Mouse (Mus musculus): ENCODE data around the gene Zfp62. TPM values are rescaled to one million over a fixed set of nuclear protein-coding genes. Genes with fewer than 3 reads are reported as not detected.
"Not testable (repeated sequence)": the region's sequence is repeated elsewhere in the genome, so short reads cannot be mapped to it uniquely, and the experiment has no call there.

Gene Zfp62
- polyA plus RNA-seq, 1 experiment: 14.4 TPM

DNA sequence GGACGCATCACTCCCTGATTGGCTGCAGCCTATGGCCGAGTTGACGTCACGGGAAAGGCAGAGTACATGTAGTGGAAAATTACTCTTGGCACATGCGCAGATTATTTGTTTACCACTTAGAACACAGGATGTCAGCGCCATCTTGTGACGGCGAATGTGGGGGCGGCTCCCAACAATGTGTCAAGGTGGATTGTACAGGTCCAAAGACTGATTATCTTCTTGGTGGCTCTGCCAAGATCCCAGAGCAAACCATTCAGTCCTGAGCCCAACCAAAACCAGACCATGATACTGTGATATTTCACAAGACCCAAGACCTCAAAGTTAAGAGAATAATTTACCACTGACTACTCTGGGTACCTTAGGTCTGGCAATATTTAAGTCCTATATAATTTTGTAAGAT is 8.3 kb upstream of the Zfp62 start:
- H3K4me3 ChIP-seq (ENCODE audit: insufficient read depth, low read depth, low read length): not testable (repeated sequence)
- peak overlapping the region; percentile 69 for H3K27ac ChIP-seq (replicated peaks; ENCODE audit: low read depth, low read length)

DNA sequence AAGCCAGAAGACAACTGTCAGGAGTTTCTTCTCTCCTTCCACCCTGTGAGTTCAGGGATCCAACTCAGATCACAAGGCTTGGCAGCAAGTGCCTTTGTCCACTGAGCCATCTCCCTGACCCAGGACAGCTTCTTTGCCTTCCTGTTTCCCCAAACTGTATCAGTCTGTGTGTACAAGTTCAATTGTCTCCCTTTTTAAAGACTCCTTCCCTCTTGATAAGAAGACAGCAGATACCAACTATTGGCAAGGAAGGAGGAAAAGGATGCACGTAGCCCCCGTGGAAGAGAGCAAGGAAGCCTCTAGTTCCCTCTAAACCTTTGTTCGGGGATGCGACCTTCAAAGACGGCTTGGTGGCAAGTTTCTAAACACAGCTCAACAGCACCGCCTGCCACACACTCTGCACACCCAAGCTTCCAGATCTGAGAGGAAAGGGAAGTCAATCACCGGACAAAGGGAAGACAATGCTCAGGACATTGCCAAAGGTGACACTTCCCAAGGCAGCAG is 7.2 kb upstream of the Zfp62 start:
- Histone ChIP-seq H3K4me3 (ENCODE audit: insufficient read depth, low read depth, low read length) (no peak overlapping the region; the same call in 1 of the 2 replicates), H3K27ac (replicated peaks; ENCODE audit: low read depth, low read length) (peak overlapping the region; percentile 96), H3K4me1 (ENCODE audit: control insufficient read depth, insufficient read depth, insufficient read length, low read length) (peaks cover 3% of the 10 kb centered on the region; the same call in 1 of the 2 replicates)

More for the DNA sequence above, 8.3 kb upstream of the Zfp62 start:
- H3K4me1 ChIP-seq (ENCODE audit: control insufficient read depth, insufficient read depth, insufficient read length, low read length): not testable (repeated sequence)

DNA sequence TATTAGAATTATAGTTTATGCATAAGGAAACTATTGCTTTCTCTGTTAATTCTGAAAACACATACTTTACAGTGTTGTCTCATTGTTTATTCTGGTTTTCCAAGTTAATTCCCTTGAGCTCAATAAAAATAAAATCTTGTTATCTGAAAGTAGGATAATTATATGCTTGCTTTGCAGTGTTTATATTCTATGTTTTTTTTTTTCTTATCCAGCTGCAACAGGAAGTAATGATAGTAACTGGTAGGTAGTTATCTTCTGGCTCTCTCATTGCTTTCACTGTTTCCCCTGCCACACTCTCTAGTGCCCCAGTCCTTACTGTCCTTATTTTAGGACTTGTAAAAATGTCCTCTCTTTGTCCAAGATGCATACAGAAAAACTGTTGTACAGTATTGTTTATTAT is 2.4 kb upstream of the Zfp62 start:
- no peak overlapping the region for H3K27ac ChIP-seq (replicated peaks; ENCODE audit: low read depth, low read length)
- no peak overlapping the region for H3K4me3 ChIP-seq (ENCODE audit: insufficient read depth, low read depth, low read length)
- peaks cover 8% of the 10 kb centered on the region; the same call in 1 of the 2 replicates for H3K4me1 ChIP-seq (ENCODE audit: control insufficient read depth, insufficient read depth, insufficient read length, low read length)

DNA sequence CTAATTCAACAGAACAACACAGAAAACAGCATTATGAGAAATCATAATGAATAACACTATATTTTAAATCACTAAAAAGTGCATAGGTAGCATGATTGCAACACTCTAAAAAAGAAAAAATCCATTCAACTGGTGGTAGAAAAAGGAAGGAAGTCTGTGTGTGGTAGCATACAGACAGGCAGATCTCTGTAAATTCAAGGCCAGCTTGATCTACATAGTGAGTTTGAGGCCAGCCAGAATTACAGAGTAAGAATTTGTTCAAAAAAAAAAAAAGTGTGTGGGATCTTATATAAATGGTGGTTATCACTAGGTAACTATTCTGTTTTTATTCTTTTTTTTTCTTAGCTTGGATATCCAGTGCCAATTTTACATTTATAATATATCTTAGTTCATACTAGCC is 1.9 kb upstream of the Zfp62 start:
- Histone ChIP-seq H3K27ac (replicated peaks; ENCODE audit: low read depth, low read length) (no peak overlapping the region), H3K4me3 (ENCODE audit: insufficient read depth, low read depth, low read length) (no peak overlapping the region), H3K4me1 (ENCODE audit: control insufficient read depth, insufficient read depth, insufficient read length, low read length) (peaks cover 8% of the 10 kb centered on the region; the same call in 1 of the 2 replicates)

DNA sequence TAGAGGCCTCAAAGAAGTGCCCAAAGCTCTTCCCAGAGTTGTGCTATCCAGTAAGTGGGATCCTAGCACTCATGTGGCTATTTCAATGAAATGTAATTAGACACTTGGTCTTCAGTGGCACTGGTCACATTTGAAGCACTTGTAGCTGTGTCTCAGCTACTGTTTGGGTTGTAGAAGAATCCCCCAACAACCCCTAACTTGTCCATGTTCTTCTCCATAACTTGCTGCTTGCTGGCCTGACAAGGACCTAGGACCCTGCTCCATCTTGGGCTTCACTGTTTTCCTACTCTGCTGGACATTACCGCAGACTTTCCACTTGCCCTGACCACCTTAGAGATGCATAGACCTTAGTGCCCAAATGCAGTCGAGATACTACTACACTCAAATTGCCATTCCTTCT is 1.0 kb upstream of the Zfp62 start:
- Histone ChIP-seq H3K4me3 (ENCODE audit: insufficient read depth, low read depth, low read length) (peak overlapping the region; percentile 89), H3K4me1 (ENCODE audit: control insufficient read depth, insufficient read depth, insufficient read length, low read length) (peaks cover 6% of the 10 kb centered on the region; the same call in 1 of the 2 replicates), H3K27ac (replicated peaks; ENCODE audit: low read depth, low read length) (peak overlapping the region; percentile 100)

DNA sequence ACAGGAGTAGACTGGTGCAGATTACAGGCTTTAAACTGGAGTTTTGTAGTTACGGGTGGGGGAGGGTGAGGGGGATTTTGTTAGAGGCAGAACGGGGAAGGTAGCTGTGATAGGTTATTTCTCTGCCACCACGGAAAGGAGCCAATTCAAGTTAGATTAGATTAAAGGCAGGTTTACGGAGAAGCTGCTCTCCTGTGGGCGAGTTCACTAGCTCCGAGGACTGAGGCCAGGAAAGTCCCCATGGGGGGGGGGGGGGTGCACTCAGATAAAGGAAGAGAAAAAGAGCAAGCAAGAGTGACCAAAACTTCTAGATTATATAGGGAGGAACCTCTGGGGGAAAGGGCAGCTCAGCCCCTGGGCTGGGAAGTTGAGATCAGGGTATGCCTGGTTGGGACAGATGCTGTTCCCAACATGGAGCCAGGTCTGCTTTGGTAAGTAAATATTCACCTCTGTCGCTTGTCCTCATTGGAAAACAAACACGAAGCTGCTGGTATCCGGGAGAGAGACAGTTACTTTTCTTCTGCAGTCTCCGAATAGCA is 500 bp upstream of the Zfp62 start:
- Histone ChIP-seq H3K4me1 (ENCODE audit: control insufficient read depth, insufficient read depth, insufficient read length, low read length) (peaks cover 6% of the 10 kb centered on the region; the same call in 1 of the 2 replicates), H3K27ac (replicated peaks; ENCODE audit: low read depth, low read length) (peak overlapping the region; percentile 100), H3K4me3 (ENCODE audit: insufficient read depth, low read depth, low read length) (peak overlapping the region; percentile 89)

DNA sequence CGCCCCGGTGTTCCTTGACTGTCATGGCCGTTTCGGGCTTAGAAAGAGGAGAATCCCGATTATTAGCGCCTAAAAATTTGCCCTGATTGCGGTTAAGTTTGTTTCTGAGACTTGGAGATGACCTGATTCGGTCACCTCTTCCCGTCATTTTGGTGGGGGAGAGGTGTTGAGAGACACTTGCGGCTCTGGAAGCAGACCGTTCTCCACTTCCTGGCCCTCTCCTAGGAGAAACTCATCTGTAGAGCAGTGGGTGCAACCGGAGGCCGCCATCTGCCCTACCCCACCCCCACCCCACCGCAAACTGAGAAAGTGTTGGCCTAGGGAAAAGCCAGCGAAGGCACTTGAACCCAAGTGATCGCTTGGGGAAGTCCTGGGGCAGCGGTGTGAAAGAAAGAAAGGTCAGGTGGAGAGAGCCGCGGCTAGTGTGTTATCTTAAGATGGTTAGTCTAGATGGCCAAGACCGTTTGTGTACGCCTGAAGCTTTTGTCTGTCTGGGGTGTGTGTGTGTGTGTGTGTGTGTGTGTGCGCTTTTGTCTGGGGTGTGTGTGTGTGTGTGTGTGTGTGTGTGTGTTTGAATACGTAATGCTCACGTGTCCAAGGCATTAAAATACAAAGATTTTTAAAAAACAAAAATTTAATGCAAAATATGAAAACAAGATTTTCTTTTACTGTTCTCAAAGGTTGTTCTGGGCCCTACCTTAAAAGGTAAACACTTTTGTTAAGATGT is 842 bp downstream of the Zfp62 start:
- peak overlapping the region; percentile 100 for H3K27ac ChIP-seq (replicated peaks; ENCODE audit: low read depth, low read length)
- H3K4me3 ChIP-seq (ENCODE audit: insufficient read depth, low read depth, low read length): peak overlapping the region; percentile 89
- peaks cover 6% of the 10 kb centered on the region; the same call in 1 of the 2 replicates for H3K4me1 ChIP-seq (ENCODE audit: control insufficient read depth, insufficient read depth, insufficient read length, low read length)

DNA sequence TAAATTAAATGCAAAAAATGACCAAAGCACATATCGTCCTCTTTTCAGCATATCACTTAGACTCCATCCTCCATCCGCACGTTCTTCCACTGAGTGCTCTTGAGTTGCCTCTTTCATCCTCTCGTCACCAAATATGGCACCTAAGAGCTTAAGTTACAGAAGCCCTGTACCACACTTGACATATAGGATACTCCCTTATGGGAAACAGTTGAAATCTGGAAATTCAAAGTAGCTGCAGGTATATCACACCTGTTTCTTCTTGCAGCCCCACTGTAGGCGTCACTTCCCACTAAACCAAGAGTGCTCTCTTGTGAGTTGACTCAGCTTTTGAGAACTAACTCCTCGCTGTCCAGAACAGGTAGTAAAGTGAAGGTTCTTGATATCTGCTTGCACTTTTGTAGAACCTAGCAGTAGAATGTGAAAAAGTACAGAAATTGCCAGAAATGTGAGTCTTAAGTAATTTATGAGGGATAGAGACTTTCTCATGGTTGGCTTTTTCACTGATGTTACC is 2.0 kb downstream of the Zfp62 start:
- no peak overlapping the region for H3K4me3 ChIP-seq (ENCODE audit: insufficient read depth, low read depth, low read length)
- no peak overlapping the region for H3K27ac ChIP-seq (replicated peaks; ENCODE audit: low read depth, low read length)
- peaks cover 6% of the 10 kb centered on the region; the same call in 1 of the 2 replicates for H3K4me1 ChIP-seq (ENCODE audit: control insufficient read depth, insufficient read depth, insufficient read length, low read length)

DNA sequence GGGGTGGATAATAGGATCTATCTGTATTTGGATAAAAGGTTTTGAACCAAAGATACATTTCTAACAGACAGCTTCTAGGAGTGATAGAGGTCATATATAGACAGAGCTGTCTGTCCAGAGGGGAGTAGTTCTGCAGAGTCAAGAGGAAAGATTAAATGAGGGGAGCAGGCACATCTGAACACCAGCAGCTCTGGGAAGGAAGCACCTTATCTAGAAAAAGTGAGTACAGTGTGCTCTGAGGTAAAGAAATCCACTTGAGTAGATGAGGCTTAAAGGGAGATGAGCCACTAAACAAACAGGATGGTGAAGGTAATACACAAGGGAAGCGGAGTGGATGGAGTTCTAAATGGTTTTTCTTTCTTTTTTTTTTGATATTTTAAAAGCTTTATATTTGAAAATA is 4.4 kb downstream of the Zfp62 start:
- peaks cover 4% of the 10 kb centered on the region; the same call in 1 of the 2 replicates for H3K4me1 ChIP-seq (ENCODE audit: control insufficient read depth, insufficient read depth, insufficient read length, low read length)
- H3K27ac ChIP-seq (replicated peaks; ENCODE audit: low read depth, low read length): no peak overlapping the region
- no peak overlapping the region for H3K4me3 ChIP-seq (ENCODE audit: insufficient read depth, low read depth, low read length)

DNA sequence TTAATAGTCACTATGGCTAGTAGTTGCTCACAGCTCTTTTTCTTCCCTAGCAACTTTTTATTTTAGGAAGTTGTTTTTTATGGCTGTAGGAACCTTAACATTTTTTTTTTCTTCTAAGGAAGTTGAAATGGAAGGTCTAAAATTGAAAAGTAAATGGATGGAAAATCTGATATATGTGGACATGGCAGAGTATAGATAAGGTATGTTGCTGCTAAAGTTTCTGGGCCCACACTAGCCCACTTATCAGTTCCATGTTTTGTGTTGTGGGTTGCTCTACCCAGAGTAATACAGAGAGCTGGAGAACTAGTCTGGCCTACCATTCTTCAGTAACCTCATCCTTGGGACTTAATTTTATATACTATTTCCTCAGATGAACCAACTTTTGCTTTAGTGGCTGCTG is 9.5 kb downstream of the Zfp62 start:
- Histone ChIP-seq H3K4me1 (ENCODE audit: control insufficient read depth, insufficient read depth, insufficient read length, low read length) (no peaks in the 10 kb centered on the region), H3K27ac (replicated peaks; ENCODE audit: low read depth, low read length) (no peak overlapping the region), H3K4me3 (ENCODE audit: insufficient read depth, low read depth, low read length) (no peak overlapping the region)

DNA sequence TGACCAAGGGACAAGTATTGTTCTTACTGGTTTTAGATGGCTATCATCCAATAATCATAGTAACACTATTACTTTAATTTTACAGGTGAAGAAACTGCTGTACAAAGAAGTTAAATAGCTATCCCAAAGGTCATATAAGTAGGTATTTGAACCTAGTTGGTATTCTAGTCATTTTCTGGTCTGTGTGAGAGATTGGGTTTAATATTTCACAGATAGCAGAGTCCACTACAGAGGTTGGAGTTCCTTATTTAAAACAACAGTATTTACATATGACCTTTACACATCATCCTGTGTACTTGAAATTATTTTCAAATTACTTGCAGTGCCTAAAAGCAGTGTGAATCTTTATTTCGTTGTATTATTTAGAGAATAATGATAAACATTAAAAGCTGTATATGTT is 10.4 kb downstream of the Zfp62 start:
- Histone ChIP-seq H3K4me1 (ENCODE audit: control insufficient read depth, insufficient read depth, insufficient read length, low read length) (no peaks in the 10 kb centered on the region), H3K27ac (replicated peaks; ENCODE audit: low read depth, low read length) (no peak overlapping the region), H3K4me3 (ENCODE audit: insufficient read depth, low read depth, low read length) (no peak overlapping the region)

DNA sequence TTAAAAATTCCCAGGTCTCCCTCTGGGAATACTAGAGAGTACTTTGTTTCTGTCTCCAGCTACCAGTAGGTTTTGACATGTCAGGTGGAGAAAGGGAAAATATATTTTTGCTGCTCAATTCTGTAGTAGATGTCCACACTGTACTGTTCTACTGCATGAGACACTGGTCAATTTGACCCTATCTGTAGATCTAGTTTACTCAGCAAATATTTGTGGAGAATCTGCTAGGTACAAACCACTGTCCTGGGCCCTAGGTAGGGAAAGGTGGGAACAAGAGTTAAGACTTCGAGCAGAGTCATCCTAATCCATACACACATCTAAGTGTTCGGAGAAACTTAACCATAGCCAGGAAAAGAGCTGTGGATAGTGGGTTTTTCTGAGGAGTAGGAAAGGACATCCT is 16.2 kb downstream of the Zfp62 start:
- Histone ChIP-seq H3K4me1 (ENCODE audit: control insufficient read depth, insufficient read depth, insufficient read length, low read length) (no peaks in the 10 kb centered on the region), H3K27ac (replicated peaks; ENCODE audit: low read depth, low read length) (no peak overlapping the region), H3K4me3 (ENCODE audit: insufficient read depth, low read depth, low read length) (no peak overlapping the region)

DNA sequence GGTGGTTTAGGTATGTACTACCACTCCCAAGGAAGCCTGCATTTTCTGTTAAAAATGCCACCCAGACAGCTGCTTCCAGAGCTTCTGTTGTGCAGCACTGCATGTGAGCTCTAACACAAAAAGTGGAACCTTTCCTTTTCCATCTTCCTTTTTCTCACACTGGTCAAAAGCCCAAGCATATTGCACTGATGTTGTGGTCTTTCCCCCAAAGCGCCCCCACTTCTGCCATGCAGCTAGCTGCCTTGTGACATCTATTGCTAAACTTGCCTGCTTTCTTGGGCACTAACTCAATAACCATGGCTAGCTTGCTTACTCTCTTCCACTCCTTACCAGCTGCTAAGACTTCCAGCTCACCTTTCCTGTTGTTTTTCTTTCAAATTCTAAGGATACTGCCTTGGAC is 21.4 kb downstream of the Zfp62 start:
- Histone ChIP-seq H3K4me3 (ENCODE audit: insufficient read depth, low read depth, low read length) (no peak overlapping the region), H3K27ac (replicated peaks; ENCODE audit: low read depth, low read length) (no peak overlapping the region), H3K4me1 (ENCODE audit: control insufficient read depth, insufficient read depth, insufficient read length, low read length) (no peaks in the 10 kb centered on the region)

DNA sequence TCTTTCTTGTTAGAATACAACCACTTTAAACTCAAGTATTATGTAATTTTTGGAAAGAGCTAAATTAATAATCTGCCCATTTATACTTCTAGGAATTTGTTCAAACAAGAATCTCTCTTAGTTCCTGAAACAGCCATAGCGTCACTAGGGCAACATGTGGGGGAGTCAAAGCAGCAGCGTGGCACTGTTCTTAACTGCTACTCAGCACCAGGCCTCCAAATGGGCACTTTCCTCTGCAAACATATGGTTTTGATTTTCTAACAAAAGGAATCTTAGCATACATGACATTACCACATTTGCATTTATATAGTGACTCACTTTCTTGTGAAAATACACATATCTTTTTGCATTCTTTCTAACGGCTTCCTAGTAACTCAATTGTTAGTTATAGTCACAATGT is 29.7 kb downstream of the Zfp62 start:
- Histone ChIP-seq H3K4me1 (ENCODE audit: control insufficient read depth, insufficient read depth, insufficient read length, low read length) (peaks cover 3% of the 10 kb centered on the region; the same call in 1 of the 2 replicates), H3K27ac (replicated peaks; ENCODE audit: low read depth, low read length) (no peak overlapping the region), H3K4me3 (ENCODE audit: insufficient read depth, low read depth, low read length) (no peak overlapping the region)

DNA sequence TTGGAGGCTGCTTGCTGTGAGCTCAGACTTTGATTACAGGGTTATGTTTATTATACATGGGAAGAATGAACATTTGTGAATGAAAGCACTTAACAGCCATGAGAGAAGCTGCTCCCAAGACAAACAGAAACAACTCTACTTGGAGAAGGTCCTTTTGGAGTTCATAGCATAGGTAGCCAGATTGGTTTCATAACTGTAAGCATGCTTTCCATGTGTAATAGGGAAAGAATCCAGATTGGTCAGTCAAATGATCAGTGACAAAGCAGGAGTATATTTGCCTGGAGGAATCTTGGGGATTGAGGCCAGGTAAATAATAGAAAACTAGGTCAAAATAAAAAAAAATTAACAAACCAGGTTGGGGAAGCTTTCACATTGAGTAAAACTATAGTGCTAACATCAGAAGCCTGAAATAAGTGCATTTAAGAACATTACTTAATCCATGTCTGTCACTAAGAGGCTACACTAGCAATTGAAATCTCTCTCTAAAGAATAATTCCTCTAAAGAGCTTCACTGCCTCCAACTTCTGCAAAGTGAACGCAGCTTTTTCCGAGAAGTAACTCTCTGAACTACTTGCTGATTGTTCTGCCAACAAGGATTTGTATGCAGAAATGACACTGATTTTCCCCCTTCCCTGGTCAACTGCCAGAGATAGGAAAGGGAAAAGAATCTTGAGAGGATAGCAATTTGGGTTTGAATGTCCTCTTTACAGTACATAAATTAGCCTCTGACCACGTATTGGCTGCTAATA is 32.5 kb downstream of the Zfp62 start:
- Histone ChIP-seq H3K4me1 (ENCODE audit: control insufficient read depth, insufficient read depth, insufficient read length, low read length) (peaks cover 3% of the 10 kb centered on the region; the same call in 1 of the 2 replicates), H3K4me3 (ENCODE audit: insufficient read depth, low read depth, low read length) (no peak overlapping the region), H3K27ac (replicated peaks; ENCODE audit: low read depth, low read length) (no peak overlapping the region)

All from brown adipose tissue, adult 24 weeks (tissue).